Mouse (Mus musculus) cerebellum, postnatal 25 days (tissue): ENCODE results near the gene Banp.
A peak's percentile ranks its signal among the peaks of the same experiment; 100 is the strongest.

Experiments
- DNase-seq, 2 experiments: peaks; one replicate each; pipeline ENCODE4 v3.0.0; 2021; ENCODE audit warnings: mixed read lengths in 2 of 2

Banp gene

DNA sequence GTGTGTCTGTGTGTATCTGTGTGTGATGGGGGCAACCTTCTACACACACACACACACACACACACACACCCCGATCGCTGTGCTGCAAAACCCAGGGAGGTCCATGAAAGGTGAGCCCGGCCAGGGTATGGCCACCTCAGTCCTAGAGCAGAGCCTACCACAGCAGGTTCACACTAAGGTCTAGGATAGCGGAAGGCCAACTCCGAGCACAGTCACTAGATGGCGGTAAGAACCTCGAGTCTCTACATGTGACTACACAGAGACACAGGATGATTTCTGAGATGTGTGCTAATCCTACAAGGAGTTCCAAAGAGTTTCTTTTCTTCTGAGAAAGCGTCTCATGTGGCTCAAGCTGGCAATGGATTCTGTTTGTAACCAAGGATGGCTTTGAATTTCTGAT lies 22.2 kb upstream of the Banp start:
- DNase-seq, result peak; percentile 63 to 77

DNA sequence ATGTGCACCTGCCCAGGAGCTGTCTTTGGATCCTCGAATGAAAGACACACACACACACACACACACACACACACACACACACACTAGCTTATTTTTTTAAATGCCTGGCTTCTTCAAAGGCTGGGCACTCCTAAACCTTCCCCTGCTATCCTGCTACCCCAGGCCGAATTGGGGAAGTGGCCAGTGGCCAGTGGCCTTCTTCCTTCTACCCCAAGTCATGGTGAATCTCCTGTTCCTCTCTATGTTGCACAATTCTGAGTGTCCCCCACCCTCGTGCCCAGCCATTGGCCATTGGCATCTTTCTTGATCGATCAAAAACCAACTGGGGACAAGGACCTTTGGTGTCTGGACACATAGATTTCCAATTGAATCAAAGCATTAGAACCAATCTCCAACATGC lies 19.5 kb upstream of the Banp start:
- no peak for DNase-seq

DNA sequence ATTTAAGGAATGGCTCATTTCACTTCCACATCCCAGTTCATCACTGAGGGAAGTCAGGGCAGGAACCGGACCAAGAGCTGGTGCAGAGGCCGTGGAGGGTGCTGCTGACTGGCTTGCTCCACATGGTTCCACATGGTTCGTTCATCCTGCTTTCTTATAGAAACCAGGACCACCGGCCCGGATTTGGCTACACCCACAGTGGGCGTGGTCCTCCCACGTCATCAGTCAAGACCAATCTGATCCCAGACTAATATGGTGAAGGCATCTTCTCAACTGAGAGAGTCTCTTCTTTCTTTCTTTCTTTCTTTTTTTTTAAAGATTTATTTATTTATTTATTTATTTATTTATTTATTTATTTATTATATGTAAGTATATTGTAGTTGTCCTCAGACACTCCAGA lies 18.0 kb upstream of the Banp start:
- DNase-seq, result no peak

DNA sequence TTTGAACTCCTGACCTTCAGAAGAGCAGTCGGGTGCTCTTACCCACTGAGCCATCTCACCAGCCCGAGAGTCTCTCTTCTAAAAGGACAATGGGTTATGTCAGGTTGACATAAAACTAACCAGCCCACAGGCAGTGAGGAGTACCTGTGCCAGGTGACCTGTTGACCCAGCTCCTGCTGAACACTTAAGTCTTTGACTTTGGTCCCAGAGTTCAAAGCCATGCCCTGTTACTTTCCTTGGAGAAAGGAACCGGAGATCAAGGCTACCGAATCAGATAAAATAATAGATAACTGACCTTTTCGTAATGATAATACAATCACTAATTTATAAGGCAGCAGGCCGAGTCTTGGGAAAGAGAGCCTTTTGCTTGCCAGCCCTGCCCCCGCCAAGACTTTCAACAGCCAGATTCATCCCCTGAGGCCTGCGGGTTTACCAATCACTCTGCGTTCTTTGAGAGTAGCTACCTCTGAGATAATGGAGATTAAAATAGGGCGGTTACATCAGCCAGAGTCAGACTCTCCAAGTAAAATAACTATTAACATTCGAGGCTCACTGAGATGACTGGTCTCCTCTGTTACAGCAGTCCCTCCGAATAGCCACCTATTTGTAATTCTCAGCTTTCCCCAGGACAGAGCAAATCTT lies 17.4 kb upstream of the Banp start:
- DNase-seq, result no peak

DNA sequence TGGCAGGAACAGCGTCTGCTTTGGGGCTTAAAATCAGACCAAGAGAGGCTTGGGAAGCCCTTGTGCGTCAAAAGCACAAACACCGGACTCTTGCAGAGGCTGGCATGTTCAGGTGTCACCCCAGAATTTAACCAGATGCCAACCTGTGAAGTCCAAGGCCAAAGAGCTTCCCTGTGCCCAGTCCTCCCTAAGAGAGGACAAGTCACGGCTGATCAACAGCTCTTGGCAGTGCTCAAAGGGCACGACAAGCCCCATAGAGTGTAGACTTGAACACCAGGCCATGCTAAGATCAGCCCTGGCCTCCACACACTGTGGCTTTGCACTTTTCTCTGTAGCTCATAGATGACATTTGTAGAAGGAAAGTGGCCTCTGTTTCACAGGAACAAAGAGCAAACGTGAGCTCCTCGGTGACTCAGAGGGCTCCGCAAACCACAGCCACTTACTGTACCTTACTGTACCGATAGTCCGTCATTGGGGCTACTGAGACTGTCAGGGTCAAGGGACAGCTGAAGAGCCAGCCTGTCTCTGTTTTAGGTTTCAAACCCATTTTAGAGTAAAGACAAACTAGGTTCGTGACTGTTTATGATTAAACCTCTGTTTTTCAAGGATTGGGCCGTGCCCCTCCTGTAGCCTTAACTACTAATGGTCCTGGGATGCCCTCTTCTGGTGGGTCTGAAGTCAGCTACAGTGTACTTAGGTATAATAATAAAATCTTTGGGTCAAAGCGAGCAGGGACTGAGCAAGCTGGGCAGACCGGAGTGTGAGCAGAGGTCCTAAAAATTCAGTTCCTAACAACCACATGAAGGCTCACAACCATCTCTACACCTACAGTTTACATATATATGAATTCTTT lies 16.7 kb upstream of the Banp start:
- DNase-seq, result no peak

DNA sequence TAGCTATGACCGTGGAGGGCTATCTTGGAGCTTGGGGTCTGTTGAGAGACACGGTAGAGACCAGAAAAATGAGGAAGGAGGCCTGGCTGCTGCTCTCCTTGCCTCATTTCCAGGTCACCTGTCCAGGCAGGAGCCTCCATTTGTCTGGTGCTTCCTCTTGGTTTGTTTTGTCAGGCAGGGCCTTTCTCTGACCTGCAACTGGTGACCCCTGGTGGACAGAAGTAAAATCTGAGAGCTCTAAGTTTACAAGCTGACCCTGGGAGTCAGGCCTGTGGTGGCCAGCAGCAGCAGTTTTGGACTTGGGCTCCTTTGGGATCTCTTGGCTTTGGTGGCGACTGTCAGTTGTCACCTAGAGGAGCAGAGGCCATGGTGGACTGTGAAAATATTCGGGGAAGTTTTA lies 15.0 kb upstream of the Banp start:
- DNase-seq, result peak; percentile 32 to 46

DNA sequence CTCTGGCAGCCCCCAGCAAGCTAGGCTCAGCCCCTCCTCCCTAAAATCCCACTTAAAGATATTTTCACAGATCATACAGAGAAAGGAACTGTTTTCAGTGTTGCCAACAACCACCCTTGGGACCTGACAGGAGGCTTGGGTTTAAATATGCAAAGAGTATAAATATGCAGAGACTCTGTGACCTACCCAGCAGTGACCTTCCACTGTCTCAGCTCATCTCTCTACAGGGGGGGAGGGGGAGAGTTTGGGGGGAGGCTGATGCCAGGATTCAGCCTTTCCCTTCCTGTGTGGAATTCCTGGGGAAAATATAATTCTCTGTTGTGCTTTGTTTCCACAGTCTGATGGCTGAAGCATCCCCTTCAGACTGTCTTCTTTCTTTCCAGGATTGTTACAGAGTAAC lies 14.6 kb upstream of the Banp start:
- no peak for DNase-seq

DNA sequence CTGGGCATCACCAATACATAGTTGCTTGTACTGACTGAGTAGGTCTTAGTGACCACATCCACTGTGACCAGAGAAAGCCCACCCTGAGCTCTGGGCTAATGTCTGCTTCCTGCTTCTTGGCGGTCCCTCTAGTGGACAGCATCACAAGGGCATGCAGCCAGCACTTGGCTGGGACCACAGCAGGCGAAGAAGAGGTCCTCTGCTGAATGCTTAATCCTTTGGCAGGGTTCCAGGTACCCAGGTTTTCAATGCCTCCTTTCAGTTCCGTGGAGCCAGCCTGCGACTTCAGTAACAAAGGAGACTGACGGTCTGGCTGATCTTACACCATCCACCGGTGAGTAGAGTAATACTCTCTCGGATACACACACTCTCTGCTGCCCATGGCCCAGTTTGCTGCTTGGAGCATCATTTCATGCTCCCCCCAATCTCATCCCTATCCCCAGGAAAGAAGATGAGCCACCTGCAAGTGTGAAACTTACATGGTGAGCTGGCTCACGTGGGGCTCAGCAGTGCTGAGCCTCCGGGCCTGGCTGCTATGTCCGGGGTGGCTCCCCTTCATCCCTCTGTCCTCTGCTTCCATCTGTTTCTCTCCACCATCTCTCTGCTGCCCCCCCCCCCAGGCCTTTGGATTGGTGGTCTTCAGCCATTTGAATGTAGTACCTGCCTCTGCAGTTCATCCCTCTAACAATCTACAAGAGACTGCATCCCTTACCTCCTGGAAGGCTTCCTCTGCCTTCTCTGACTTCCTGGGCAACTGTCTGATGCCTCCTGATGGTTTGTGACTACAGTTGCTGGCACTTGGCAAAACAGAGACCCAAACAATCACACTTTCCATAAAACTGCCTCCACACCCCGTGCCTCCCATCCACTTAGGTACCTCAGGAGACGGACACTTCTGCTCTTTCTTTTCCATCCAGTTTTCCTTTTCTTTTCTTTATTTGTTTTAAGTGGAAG lies 13.9 kb upstream of the Banp start:
- DNase-seq, result peak; percentile 78 to 87

DNA sequence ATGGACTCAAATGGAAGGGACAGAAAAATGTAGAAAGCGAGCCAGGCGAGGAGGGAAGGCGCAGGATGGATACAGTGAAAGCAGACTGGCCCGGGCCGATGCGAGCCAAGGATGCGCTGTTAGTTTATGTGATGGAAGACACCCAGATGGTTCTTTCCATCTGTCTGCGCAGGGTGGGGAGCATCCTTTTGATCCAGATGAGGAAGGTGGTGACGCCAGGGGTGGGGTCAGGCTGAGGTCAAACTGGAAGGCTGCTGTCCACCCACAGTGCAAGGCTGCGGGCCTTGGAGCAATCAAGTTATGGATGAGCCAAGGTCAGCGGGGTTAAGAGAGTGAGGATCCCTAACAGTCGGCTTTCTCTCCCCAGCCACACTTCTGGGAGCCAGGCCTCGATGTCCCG lies 13.2 kb upstream of the Banp start:
- DNase-seq, result no peak

DNA sequence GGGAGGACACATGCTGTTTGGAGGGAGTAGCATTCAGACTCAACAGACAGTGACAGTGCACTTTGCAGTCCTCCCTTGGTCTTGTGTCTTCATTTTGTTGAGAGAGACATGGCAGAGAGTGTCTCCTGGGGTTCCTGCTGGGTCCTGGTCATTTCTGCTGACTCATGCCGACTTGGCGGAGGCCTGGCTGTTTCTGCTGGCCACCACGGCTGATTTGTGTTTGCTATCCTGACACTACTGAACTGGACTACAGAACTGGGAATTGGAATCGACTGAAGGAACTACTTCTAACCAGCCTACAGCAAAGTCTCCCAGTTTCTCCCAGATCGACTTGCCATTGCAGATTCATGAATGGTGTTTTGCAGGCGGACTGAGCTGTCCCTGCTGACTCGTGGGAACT lies 10.8 kb upstream of the Banp start:
- DNase-seq, result no peak

DNA sequence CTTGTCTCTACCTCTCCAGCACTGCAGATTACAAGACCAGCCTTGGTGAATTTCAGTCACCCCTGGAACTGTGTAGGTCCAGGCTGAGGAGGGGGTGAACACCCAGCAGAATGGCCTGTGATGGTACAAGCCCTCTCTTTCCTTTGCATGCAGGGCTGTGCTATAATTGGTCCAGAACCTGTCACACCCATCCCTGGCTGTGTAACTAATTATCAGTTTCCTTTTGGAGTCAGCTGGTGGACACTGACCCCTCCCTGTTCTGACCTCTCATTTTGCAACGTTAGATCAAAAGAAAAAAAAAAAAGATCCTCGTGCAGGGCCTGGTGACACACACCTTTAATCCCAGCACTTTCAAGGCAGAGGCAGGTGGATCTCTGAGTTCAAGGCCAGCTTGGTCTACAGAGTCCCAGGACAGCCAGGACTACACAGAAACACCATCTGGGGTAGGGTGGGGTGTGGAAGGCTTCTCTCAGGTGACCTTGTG lies 6.5 kb upstream of the Banp start:
- DNase-seq, result no peak

DNA sequence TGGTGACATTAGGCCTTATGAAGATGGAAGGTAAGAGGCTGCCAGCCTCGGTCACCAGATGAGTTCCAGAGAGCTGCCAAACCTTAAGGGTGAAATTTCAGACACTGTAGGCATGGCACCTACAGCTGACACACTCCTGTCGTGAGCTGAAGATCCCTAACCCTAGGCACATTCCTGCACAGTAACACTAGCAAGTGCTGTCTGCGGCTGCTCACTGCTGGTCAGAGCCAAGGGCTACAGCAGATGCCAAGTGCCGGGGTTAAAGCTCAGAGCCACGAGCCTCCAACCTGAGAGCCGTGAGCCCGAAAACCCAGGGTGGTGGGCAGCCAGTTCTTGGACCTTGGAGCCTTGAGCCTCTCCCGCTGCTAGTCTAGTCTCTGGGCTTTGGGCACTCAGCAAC lies 5.8 kb upstream of the Banp start:
- no peak for DNase-seq

DNA sequence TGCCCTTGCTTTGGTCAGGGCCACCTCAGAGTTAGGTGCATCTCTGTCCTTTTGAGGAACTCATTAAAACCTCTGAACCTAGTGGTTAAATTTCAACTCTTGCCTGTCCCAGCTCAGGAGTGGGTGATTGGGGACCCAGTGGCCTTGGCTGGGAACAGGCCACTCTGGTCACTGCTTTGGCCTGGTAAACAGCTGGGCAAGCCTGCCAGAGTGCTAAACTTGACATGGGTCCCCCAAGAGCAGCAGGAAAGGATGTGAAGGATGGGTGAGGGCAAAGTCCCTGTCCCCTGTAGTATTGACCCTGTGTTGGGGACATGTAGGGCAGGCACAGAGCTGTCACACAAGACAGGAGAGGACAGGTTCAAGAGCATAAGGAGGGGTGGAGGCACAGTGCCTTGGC lies 4.7 kb upstream of the Banp start, which contains the start of gene Car5a:
Car5a (minus strand) TSS at position 74 of the 400 bp plus-strand sequence.
- no peak for DNase-seq

DNA sequence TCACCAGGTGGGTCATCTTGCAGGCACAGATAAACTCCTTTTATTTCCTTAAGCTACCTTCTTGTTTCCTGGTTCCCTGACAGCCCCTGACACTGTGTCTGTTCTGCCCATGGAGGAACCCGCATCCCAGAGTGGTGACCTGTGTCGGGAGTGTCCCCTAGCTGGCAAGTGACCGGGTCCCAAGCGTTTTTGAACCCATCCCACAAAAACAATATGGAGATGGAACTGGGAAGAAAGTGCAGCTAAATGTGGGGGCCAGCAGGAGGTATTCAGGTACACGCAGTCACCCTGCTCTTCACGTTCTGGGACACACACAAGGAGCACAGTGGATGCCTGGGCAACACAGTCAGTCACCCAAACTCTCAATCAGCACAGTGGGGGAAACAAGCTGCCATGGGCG lies 3.2 kb upstream of the Banp start:
- no peak for DNase-seq

DNA sequence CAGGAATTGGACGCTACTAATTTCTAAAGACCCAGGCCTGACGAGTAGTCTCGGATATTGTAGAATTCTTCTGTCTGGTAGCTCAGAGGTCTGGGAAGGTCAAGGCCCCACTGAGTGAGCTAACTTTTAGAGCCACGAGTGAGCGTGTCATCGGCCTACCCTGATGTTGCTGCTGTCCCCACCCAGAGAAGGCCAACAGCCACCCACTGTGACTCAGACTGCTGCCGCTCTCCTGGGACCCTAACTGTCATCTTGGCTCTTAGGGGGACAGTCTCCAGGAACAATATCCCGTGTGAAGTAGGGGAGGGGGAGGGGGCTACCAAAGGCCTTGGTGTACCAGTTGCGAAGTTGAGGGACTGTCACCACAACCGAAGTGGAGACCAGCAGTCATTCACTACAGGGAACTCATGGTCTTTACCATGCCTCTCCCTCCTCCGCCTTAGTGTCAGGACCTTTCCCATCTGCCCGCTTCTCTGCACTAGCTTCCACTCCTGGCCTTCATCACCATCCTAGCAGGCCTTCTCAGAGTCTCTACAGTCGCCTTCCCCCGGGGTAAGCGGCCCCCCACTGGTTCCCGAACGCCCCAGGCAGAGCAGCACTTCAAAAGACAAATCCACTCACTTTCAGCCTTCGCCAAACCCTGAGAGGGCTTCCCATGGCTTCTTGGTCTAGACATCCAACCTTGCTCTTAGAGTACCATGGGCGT lies 2.4 kb upstream of the Banp start:
- peak in 1 of 2 experiments; percentile 48 for DNase-seq

DNA sequence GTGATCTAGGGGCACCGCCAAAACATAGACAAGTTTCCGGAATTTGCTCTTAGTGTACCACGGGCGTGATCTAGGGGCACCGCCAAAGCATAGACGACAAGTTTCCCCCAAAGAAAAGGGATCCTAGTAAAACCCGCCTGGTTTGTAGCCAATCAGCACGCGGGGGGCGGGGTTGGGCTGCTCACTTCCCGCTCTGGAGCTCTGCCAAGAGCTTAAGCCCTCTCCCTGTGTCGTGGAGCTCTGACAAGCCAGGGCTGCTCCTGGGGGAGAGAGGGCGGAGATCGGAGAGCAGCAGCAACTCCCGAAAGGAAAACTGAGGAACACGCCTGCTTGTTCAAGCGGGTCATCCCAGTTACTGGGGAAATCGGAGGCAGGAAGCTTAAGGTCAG lies 1.8 kb upstream of the Banp start:
- DNase-seq, result peak; percentile 71 to 85

DNA sequence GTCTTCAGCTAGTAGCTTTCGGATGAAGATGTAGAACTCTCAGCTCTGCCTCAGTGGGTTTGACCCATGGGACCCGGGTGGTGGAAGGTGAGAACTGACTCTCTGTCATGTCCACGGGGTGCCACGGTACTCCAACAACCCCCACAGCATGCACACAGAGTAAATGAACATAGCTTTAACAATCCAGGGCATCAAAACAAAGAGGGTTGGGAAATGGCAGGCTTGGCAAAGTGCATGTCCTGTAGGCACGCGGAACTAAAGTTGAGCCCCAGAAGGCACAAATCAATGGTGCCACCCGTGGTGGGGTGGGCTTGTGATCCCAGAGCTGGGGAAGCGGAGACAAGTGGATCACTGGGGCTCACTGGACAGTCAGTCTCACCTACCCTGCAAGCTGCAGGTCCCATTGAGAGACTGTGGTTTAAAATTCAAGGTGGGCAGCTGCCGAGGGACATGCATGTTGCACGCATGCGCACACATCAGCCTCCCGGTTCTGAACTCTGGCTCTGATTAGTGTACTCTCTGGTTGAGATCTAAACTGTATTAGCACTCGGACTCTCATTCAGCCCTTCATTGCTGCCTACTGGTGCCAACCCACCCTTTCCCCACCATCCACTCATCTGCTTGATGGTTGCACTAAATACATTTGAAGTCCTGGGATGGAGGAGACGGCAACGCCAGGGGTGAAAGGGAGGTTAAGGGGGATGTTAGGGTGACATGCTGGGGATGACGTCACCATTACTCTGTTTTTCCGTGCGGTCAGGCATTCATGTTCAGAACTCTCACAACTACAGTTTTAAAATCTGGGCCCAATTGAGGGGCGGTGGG lies 1.0 kb upstream of the Banp start:
- DNase-seq, result no peak

DNA sequence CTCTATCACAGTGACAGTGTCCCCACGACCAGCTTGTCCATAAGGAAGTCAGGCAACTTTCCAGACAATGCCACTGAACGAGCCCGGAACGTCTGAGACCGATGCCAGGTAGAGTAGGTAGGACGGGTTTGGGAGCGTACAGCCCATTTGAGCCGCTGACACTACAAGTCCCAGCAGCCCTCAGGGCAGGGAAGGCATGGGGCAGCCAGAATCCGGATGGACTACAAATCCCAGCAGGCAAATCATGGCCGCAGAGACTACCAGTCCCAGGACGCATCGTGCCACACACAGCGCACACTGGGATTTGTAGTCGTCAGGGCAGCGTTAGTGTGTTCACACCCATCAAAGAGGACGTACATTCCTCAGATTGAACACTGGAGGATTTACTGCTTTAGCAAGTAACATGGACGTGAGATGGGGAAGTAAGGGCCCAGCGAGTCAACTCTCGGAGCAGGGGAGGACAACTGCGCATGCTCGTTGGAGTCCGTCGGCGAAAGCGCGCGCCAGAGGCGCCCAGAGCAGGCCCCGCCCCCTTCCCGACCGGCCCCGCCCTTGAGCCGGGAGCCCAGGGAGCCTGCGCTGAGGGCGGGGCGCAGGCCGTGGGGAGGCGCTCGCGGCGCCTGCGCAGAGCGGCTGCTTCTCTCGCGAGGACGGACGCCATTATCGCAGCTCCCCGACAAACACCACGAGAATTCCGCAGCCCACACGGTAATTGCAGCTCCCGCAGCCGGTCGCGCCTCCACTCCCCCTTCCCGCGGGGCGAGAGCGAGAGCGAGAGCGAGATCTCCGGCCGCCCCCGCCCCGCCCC lies 595 bp downstream of the Banp start:
- peak; percentile 99 to 100 for DNase-seq

DNA sequence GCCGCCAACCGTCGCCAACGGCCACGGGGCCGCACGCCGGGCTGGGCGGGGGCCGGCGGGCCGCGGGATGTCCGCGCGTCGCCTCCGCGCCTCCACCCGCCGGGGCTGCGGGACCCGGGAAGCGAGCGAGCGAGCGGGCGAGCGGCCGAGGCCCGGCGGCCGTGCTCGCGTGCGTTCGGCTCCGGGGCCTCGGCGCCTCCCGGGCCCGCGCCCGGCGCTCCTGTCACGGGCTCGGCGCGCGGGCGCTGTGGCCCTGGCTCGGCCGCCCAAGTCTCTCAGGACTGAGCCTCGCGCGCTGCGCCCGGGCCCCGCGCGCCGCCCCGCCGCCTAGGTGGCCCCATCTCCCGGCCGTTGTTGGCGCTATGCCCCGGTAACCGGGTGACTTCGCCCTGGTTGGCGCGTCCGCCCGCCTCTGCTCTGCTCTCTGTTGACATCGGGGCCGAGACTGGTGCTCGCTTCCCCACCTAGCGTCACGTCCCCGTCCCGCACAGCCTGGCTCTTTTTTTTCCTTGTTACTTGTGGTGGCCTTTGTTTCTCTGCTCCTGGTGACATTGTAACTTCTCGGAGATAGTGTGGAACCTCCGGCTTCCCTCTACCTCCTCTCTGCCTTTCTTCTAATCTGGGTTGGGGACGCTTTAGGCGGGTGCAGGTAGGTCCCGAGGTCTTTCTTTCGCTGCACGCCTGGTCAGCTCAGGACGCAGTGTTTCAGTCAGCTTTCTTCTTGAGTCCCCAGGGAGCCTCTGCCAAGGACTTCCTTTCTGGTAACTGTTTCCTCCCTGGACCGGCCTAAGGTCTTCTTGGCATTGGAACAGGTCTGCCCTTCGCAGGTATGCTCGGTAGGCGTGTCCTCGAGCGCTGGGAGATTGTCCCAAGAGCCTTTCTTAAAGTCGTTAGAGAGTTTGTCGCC lies 1.5 kb downstream of the Banp start:
- DNase-seq, result peak; percentile 73 to 83

DNA sequence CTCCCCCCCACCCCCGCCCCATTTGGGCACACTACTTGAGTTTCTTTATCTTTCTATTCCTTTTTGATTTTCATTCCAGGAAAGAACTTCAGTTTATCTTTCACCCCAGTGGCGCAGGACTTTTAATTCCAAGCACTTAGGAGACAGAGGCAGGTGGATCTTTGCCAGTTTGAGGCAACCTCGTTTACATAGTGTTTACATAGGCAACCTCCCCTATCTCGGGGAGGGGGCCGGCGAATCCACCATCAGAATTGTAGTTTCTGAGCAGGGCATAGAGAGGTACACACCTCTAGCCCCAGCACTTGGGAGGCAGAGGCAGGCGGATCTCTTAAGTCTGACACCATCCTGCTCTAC lies 2.1 kb downstream of the Banp start:
- DNase-seq, result no peak
